Mouse (Mus musculus) liver, embryonic 14.5 days (tissue): ENCODE measurements around the gene 1700028J19Rik. TPM values are rescaled to one million over a fixed set of nuclear protein-coding genes. Genes with fewer than 3 reads are reported as not detected.
"Not testable (repeated sequence)": the region's sequence is repeated elsewhere in the genome, so short reads cannot be mapped to it uniquely, and the experiment has no call there.

ENCODE experiments used
- ATAC-seq: fragments of 200-750 bp; cut with Nextera tagmentation; 2 replicates; pipeline ENCODE4 v1.8.0; 2017; ENCODE audit warnings: moderate number of reproducible peaks, mild to moderate bottlenecking, moderate library complexity; ENCODE audit not compliant: insufficient read depth
- DNase-seq, 3 experiments: peaks; one replicate each; pipeline ENCODE4 v3.0.0-alpha.2; 2012 to 2013; ENCODE audit warnings: low read depth in 3 of 3, low spot score in 3 of 3
- H3K27ac ChIP-seq: fragments of 300-500 bp; sonication (generic); 2 replicates; pipeline ENCODE4 v1.5.1; 2014; ENCODE audit warnings: moderate library complexity, mild to moderate bottlenecking, control low read depth, inconsistent platforms
- H3K27me3 ChIP-seq: fragments of 300-500 bp; sonication (generic); 2 replicates; pipeline ENCODE4 v1.6.1; 2014; ENCODE audit warnings: mild to moderate bottlenecking, low read length, moderate library complexity; ENCODE audit not compliant: control insufficient read depth, insufficient read depth
- H3K36me3 ChIP-seq: fragments of 300-500 bp; sonication (generic); replicated peaks from 2 replicates; pipeline ENCODE4 v1.6.1; 2014; ENCODE audit warnings: low read depth; ENCODE audit not compliant: control insufficient read depth, insufficient read depth
- H3K4me1 ChIP-seq, 2 experiments: fragments of 200-500 bp in 1 of 2; fragments of 300-500 bp in 1 of 2; sonication (generic) in 1 of 2; replicated peaks; 2 replicates each; pipeline ENCODE4 v1.6.1; 2012 to 2014; ENCODE audit warnings: antibody characterized with exemption in 1 of 2, inconsistent platforms in 1 of 2, low read length in 1 of 2; ENCODE audit not compliant: control insufficient read depth in 2 of 2, insufficient read depth in 2 of 2
- H3K4me2 ChIP-seq: fragments of 300-500 bp; sonication (generic); 2 replicates; pipeline ENCODE4 v1.6.1; 2014; ENCODE audit warnings: low read depth, mild to moderate bottlenecking, control low read depth, moderate library complexity
- H3K4me3 ChIP-seq, 2 experiments: fragments of 200-500 bp in 1 of 2; fragments of 300-500 bp in 1 of 2; sonication (generic) in 1 of 2; 2 replicates each; pipeline ENCODE4 v1.5.1; 2012 to 2014; ENCODE audit warnings: low read depth in 2 of 2, low read length in 2 of 2, mild to moderate bottlenecking in 2 of 2, control low read depth in 1 of 2, inconsistent platforms in 1 of 2, moderate library complexity in 1 of 2; ENCODE audit not compliant: insufficient read depth in 1 of 2
- H3K9ac ChIP-seq: fragments of 300-500 bp; sonication (generic); replicated peaks from 2 replicates; pipeline ENCODE4 v1.6.1; 2014; ENCODE audit warnings: mild to moderate bottlenecking, control low read depth, moderate library complexity
- H3K9me3 ChIP-seq: fragments of 300-500 bp; sonication (generic); 2 replicates; pipeline ENCODE4 v1.6.1; 2016; ENCODE audit warnings: low read length, mixed read lengths; ENCODE audit not compliant: control insufficient read depth
- CTCF ChIP-seq: IDR thresholded peaks from 2 replicates; pipeline ENCODE4 v1.5.1; 2016; ENCODE audit warnings: antibody characterized with exemption, low read depth, control low read depth
- EP300 ChIP-seq: IDR thresholded peaks from 2 replicates; pipeline ENCODE4 v1.6.1; 2016; ENCODE audit warnings: antibody characterized with exemption, low read depth
- WGBS: fragments of 180-500 bp; shearing (Covaris S2); extraction: QIAGEN DNeasy Blood & Tissue Kit; methylation state at CpG from one replicate; pipeline ENCODE4 v1.1.7; 2014; ENCODE audit not compliant: insufficient replicate concordance; 5-methylcytosine and 5-hydroxymethylcytosine counted together
- polyA plus RNA-seq, 2 experiments: library from polyadenylated mRNA; depleted of rRNA in 1 of 2; stranded (reverse) in 1 of 2; unstranded in 1 of 2; fragments of >200 nt; fragmentation: Nextera tagmentation in 1 of 2; extraction: Ambion mirVana in 1 of 2; gene quantifications; 2 replicates each; pipeline versions ENCODE4 v1.2.1 to v1.2.3; 2012 to 2014

1700028J19Rik gene
- polyA plus RNA-seq, 2 experiments = 0.97 to 1.3 TPM

DNA sequence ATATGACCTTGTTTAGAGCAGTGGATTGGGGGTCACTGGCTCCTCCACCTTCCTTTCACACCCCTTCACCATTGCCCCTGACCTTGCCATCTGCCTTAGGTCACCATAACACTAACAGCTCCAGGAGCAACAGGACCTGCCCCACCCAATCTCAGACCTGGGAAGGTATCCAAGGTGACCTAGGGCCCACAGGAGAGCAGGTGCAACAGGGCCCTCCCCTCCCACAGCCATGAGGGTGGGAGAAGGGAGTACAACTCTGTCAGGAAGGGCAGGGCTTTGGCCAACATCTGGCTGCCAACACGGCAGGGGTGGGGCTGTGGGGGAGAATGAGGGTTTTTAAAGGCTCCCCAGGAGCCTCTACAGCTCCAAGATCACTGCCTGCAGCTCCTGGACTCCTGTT lies 21.4 kb downstream of the 1700028J19Rik start, which contains the start of gene Klk1:
TSS of gene Klk1 (plus strand) at position 285 of the 400 bp plus-strand sequence.
- 0 out of 4 replicates have a peak, but pooled peaks cover 0 to 2% of the 10 kb centered on the region in 2 experiments for H3K4me1 ChIP-seq
- ATAC-seq = no peak
- H3K36me3 ChIP-seq = no peaks in the 10 kb centered on the region
- H3K4me3 ChIP-seq = no peak within 1 kb of the TSS
- H3K9ac ChIP-seq = no peak within 1 kb of the TSS
- no peaks in the 10 kb centered on the region for H3K27me3 ChIP-seq
- DNase-seq = no peak
- WGBS = 42% methylated on average over 1 of the region's 1 CpGs
- no peak for TF ChIP-seq CTCF
- TF ChIP-seq EP300 = no peak
- H3K9me3 ChIP-seq = no peaks in the 10 kb centered on the region
- H3K4me2 ChIP-seq = no peak within 1 kb of the TSS
- no peak within 1 kb of the TSS for H3K27ac ChIP-seq

DNA sequence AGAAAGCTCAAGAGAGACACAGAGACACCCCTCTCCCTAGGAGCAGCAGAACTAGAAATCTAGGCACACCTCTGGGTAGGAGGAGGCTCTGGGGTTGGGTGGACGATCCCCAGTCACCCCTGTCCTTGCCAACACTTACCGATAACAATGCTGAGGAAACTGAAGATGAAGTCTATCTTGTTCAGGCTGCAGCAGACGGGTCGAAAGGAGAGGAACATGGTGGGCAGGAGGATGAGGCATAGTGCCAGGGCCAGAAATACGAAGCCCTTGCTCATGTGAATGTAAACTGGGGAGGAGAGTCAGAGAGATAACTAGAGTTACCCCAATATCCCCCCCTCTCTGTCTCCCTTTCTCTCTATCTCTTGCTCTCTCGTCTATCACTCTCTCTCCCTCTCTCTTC lies 24.2 kb downstream of the 1700028J19Rik start:
- 53% methylated on average over 6 of the region's 6 CpGs for WGBS
- H3K36me3 ChIP-seq, H3K4me3 ChIP-seq, H3K4me2 ChIP-seq, H3K4me1 ChIP-seq, H3K27ac ChIP-seq, DNase-seq, H3K9me3 ChIP-seq, H3K9ac ChIP-seq, H3K27me3 ChIP-seq, ATAC-seq: not testable (repeated sequence)

GRCm38 (mm10) chr7:44221601-44222000 lies 24.9 kb downstream of the 1700028J19Rik start:
- not testable (repeated sequence) for ATAC-seq, H3K27ac ChIP-seq, H3K4me1 ChIP-seq, H3K9me3 ChIP-seq, H3K27me3 ChIP-seq, DNase-seq, H3K36me3 ChIP-seq, H3K4me3 ChIP-seq, H3K4me2 ChIP-seq, H3K9ac ChIP-seq
- WGBS = 55% methylated on average over 7 of the region's 10 CpGs

DNA sequence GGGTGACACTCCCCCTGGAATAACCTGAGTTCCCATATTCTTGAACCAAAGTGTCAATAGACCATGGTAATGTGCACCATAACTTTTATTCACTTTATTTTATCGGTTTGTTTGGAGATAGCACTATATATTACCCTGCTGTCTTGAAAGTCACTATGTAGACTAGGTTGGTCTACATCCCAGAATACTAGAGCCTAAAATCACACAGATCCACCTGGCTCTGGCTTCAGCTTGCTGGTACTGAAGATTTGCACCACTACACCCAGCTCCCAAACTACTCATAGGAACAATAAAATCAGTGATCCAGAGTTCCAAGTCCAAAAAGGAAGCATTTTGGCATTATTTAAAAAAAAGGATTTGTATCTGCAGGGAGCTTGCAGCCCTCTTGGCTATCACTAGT lies 30.9 kb downstream of the 1700028J19Rik start, which contains the start of gene Klk1b5:
TSS of gene Klk1b5 (plus strand) at position 301 of the 400 bp plus-strand sequence.
- no peak for ATAC-seq

DNA sequence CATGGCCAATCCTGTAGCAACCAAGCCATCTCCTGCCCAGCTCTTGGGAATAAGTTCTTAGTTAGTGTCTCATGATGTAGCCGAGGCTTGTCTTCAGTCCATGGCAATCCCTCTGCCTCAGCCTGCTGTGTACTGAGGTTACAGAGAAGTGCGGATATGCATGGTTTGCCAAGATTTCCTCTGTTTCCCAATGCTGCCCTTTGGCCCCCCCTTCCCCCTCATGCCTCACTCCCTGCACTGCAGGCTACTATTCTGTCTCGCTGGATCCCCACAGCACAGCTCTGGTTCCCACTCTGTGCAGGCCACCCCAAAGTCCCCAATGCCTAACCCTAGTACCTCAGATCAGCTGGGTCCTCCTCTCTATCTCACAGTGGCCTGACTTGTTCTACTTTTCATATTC lies 38.2 kb downstream of the 1700028J19Rik start:
- 48% methylated on average over 3 of the region's 3 CpGs for whole genome bisulfite sequencing
- TF ChIP-seq EP300 = no peak
- TF ChIP-seq CTCF = no peak
- DNase-seq = no peak

More for the DNA sequence above, 30.9 kb downstream of the 1700028J19Rik start, which contains the start of gene Klk1b5:
- Histone ChIP-seq H3K4me3 (no peak within 1 kb of the TSS), H3K4me2 (no peak within 1 kb of the TSS), H3K9me3 (no peaks in the 10 kb centered on the region), H3K9ac (no peak within 1 kb of the TSS), H3K36me3 (no peaks in the 10 kb centered on the region), H3K27ac (no peak within 1 kb of the TSS), H3K27me3 (no peaks in the 10 kb centered on the region), H3K4me1 (0 out of 4 replicates have a peak, but pooled peaks cover 0 to under 1% of the 10 kb centered on the region in 2 experiments)
- no peak for TF ChIP-seq EP300
- no peak for TF ChIP-seq CTCF
- no peak for DNase-seq
- WGBS = 41% methylated on average over 1 of the region's 1 CpGs

GRCm38 (mm10) chr7:44207135-44207534 lies 39.4 kb downstream of the 1700028J19Rik start, which contains the start of gene Klk1b4:
TSS of gene Klk1b4 (plus strand) at chr7:44207435.
- H3K4me3 ChIP-seq, H3K36me3 ChIP-seq, H3K4me2 ChIP-seq, ATAC-seq, H3K4me1 ChIP-seq, H3K27me3 ChIP-seq, H3K27ac ChIP-seq, DNase-seq, H3K9me3 ChIP-seq, H3K9ac ChIP-seq: not testable (repeated sequence)
- WGBS = 16% methylated on average over 3 of the region's 3 CpGs

More for the DNA sequence above, 38.2 kb downstream of the 1700028J19Rik start:
- no peaks in the 10 kb centered on the region for H3K4me1 ChIP-seq
- no peaks in the 10 kb centered on the region for H3K36me3 ChIP-seq
- ATAC-seq = no peak
- no peak overlapping the region for H3K4me3 ChIP-seq
- no peak overlapping the region for H3K4me2 ChIP-seq
- no peak overlapping the region for H3K9ac ChIP-seq
- H3K9me3 ChIP-seq = no peaks in the 10 kb centered on the region
- no peak overlapping the region for H3K27ac ChIP-seq
- H3K27me3 ChIP-seq = no peaks in the 10 kb centered on the region
